Mouse (Mus musculus): ENCODE results near the gene Pla2g7.
A peak's percentile ranks its signal among the peaks of the same experiment; 100 is the strongest.

Pla2g7 gene

GRCm38 (mm10) chr17:43646925-43647324, 79.0 kb downstream of the Pla2g7 start:
- no peak for DNase-seq (ENCODE audit: low spot score)

GRCm38 (mm10) chr17:43649641-43650436, 81.9 kb downstream of the Pla2g7 start:
- DNase-seq (ENCODE audit: low spot score): peak; percentile 17

DNA sequence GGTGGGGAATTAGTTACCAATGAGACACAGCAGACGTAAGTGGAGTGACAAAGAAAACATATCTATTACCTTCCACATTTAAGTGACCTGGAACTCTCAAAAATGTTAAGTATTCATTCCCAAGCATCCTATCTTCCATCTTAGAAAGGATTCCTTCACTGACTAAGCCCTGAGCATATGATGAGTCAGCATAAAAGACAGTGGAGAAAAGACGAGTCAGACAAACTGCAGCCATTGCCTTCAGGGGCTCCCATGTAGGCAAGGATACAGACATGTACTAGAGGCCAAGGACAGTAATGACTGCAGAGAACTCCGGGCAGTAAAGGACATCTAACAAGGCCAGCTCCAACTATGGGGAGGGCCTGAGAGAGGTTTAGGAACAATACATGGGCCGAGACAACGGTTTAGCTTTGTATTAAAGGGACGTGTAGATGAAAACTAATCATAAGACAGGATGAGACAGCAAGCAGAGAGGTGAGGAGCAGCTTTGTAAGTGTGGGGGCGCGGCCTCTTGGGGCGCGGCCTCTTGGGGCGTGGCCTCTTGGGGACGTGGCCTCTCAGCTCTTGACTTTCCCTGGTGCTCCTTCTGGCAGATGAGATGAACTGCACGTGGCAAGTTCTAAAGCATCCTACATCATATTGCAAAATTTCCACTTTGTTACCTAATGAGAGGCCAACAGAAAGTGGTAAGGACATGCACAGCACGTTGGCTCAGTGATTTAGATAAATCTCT, 83.6 kb downstream of the Pla2g7 start:
- DNase-seq (ENCODE audit: low spot score): no peak

Data from layer of hippocampus, adult 9-10 months (tissue).